Mouse (Mus musculus): ENCODE measurements around the gene Zfp988. TPM values are rescaled to one million over a fixed set of nuclear protein-coding genes. Genes with fewer than 3 reads are reported as not detected.
"Not testable (repeated sequence)": the region's sequence is repeated elsewhere in the genome, so short reads cannot be mapped to it uniquely, and the experiment has no call there.

The Zfp988 gene
- polyA plus RNA-seq, 1 experiment from 2014 or later, result 0.14 TPM

- H3K36me3 ChIP-seq; H3K4me1 ChIP-seq; H3K9ac ChIP-seq; H3K27ac ChIP-seq; H3K27me3 ChIP-seq (replicated peaks); H3K4me2 ChIP-seq; H3K4me3 ChIP-seq (replicated peaks): not testable (repeated sequence)
- peak; percentile 48 for ATAC-seq (ENCODE audit: insufficient read depth, low FRiP score, low read depth)
- H3K9me3 ChIP-seq, result peaks cover 38% of the 10 kb centered on the region
- WGBS, result 25% methylated on average over 1 of the region's 1 CpGs
These were observed 30.4 kb downstream of the Zfp988 start for GRCm38 (mm10) chr4:147335691-147336367.

GRCm38 (mm10) chr4:147336368-147337195, 31.1 kb downstream of the Zfp988 start:
- H3K9me3 ChIP-seq, result peaks cover 38% of the 10 kb centered on the region
- not testable (repeated sequence) for H3K4me1 ChIP-seq; H3K27me3 ChIP-seq (replicated peaks); H3K9ac ChIP-seq; H3K27ac ChIP-seq; H3K4me3 ChIP-seq (replicated peaks); H3K4me2 ChIP-seq; H3K36me3 ChIP-seq
- ATAC-seq (ENCODE audit: insufficient read depth, low FRiP score, low read depth), result peak; percentile 62
- 65% methylated on average over 6 of the region's 6 CpGs for WGBS

GRCm38 (mm10) chr4:147337520-147337919, 32.0 kb downstream of the Zfp988 start:
- H3K9ac ChIP-seq; H3K27ac ChIP-seq; H3K27me3 ChIP-seq (replicated peaks); H3K36me3 ChIP-seq; ATAC-seq (ENCODE audit: insufficient read depth, low FRiP score, low read depth); H3K4me2 ChIP-seq; H3K4me1 ChIP-seq; H3K4me3 ChIP-seq (replicated peaks): not testable (repeated sequence)
- peaks cover 38% of the 10 kb centered on the region for H3K9me3 ChIP-seq
- WGBS, result 88% methylated on average over 2 of the region's 2 CpGs

- Histone ChIP-seq H3K4me3 (replicated peaks) (no peak overlapping the region), H3K9ac (no peak overlapping the region), H3K27me3 (replicated peaks) (no peaks in the 10 kb centered on the region), H3K9me3 (peaks cover 41% of the 10 kb centered on the region), H3K36me3 (no peaks in the 10 kb centered on the region), H3K27ac (no peak overlapping the region), H3K4me1 (no peaks in the 10 kb centered on the region), H3K4me2 (no peak overlapping the region)
- WGBS, result 69% methylated on average over 5 of the region's 5 CpGs
- ATAC-seq (ENCODE audit: insufficient read depth, low FRiP score, low read depth), result no peak
These were observed 32.6 kb downstream of the Zfp988 start for GRCm38 (mm10) chr4:147338032-147338610.

GRCm38 (mm10) chr4:147338706-147339105, 33.2 kb downstream of the Zfp988 start:
- ATAC-seq (ENCODE audit: insufficient read depth, low FRiP score, low read depth); H3K4me3 ChIP-seq (replicated peaks); H3K4me2 ChIP-seq; H3K27me3 ChIP-seq (replicated peaks); H3K9ac ChIP-seq; H3K36me3 ChIP-seq; H3K27ac ChIP-seq; H3K4me1 ChIP-seq: not testable (repeated sequence)
- WGBS, result 74% methylated on average over 3 of the region's 3 CpGs
- peaks cover 47% of the 10 kb centered on the region for H3K9me3 ChIP-seq

GRCm38 (mm10) chr4:147339601-147340219, 34.2 kb downstream of the Zfp988 start:
- peaks cover 47% of the 10 kb centered on the region for H3K9me3 ChIP-seq
- not testable (repeated sequence) for H3K4me2 ChIP-seq; ATAC-seq (ENCODE audit: insufficient read depth, low FRiP score, low read depth); H3K4me3 ChIP-seq (replicated peaks); H3K9ac ChIP-seq; H3K4me1 ChIP-seq; H3K36me3 ChIP-seq; H3K27me3 ChIP-seq (replicated peaks); H3K27ac ChIP-seq
- 67% methylated on average over 7 of the region's 7 CpGs for WGBS

- H3K9ac ChIP-seq; ATAC-seq (ENCODE audit: insufficient read depth, low FRiP score, low read depth); H3K36me3 ChIP-seq; H3K4me3 ChIP-seq (replicated peaks); H3K4me1 ChIP-seq; H3K27ac ChIP-seq; H3K4me2 ChIP-seq; H3K27me3 ChIP-seq (replicated peaks): not testable (repeated sequence)
- H3K9me3 ChIP-seq, result peaks cover 44% of the 10 kb centered on the region
- 58% methylated on average over 3 of the region's 3 CpGs for WGBS
These were observed 34.8 kb downstream of the Zfp988 start for GRCm38 (mm10) chr4:147340236-147340635.

GRCm38 (mm10) chr4:147340876-147341275, 35.4 kb downstream of the Zfp988 start:
- WGBS, result 79% methylated on average over 3 of the region's 3 CpGs
- H3K36me3 ChIP-seq; H3K4me2 ChIP-seq; H3K27ac ChIP-seq; H3K4me3 ChIP-seq (replicated peaks); H3K4me1 ChIP-seq; H3K27me3 ChIP-seq (replicated peaks); H3K9ac ChIP-seq; ATAC-seq (ENCODE audit: insufficient read depth, low FRiP score, low read depth): not testable (repeated sequence)
- H3K9me3 ChIP-seq, result peaks cover 37% of the 10 kb centered on the region

- not testable (repeated sequence) for H3K27me3 ChIP-seq (replicated peaks); H3K4me2 ChIP-seq; H3K4me1 ChIP-seq; H3K4me3 ChIP-seq (replicated peaks); H3K36me3 ChIP-seq; H3K27ac ChIP-seq; H3K9ac ChIP-seq
- peaks cover 24% of the 10 kb centered on the region for H3K9me3 ChIP-seq
- peak; percentile 82 for ATAC-seq (ENCODE audit: insufficient read depth, low FRiP score, low read depth)
- WGBS, result 67% methylated on average over 6 of the region's 6 CpGs
These were observed 37.8 kb downstream of the Zfp988 start for GRCm38 (mm10) chr4:147343042-147343908.

GRCm38 (mm10) chr4:147345061-147345554, 39.6 kb downstream of the Zfp988 start:
- not testable (repeated sequence) for H3K4me1 ChIP-seq; ATAC-seq (ENCODE audit: insufficient read depth, low FRiP score, low read depth); H3K4me2 ChIP-seq; H3K9ac ChIP-seq; H3K27ac ChIP-seq; H3K36me3 ChIP-seq; H3K27me3 ChIP-seq (replicated peaks); H3K4me3 ChIP-seq (replicated peaks)
- peaks cover 20% of the 10 kb centered on the region; the same call in 1 of the 2 replicates for H3K9me3 ChIP-seq
- WGBS, result 88% methylated on average over 2 of the region's 2 CpGs

- H3K4me1 ChIP-seq, result not testable (repeated sequence)
These were observed 41.0 kb downstream of the Zfp988 start for GRCm38 (mm10) chr4:147346361-147347035.

More at GRCm38 (mm10) chr4:147346361-147347035, 41.0 kb downstream of the Zfp988 start:
- H3K4me2 ChIP-seq; H3K36me3 ChIP-seq; H3K9ac ChIP-seq; H3K4me3 ChIP-seq (replicated peaks); H3K27me3 ChIP-seq (replicated peaks); ATAC-seq (ENCODE audit: insufficient read depth, low FRiP score, low read depth); H3K27ac ChIP-seq: not testable (repeated sequence)
- H3K9me3 ChIP-seq, result peaks cover 22% of the 10 kb centered on the region; the same call in 1 of the 2 replicates
- WGBS, result 68% methylated on average over 4 of the region's 4 CpGs

Measured in stomach, embryonic 15.5 days (tissue).